Mouse (Mus musculus) retina, adult 2 months (tissue): Measurements from ENCODE around the gene Znrd1.
"Not testable (repeated sequence)": the region's sequence is repeated elsewhere in the genome, so short reads cannot be mapped to it uniquely, and the experiment has no call there.

ENCODE experiments used
- DNase-seq: peaks from one replicate; pipeline ENCODE4 v3.0.0-alpha.2; 2012; ENCODE audit warnings: low read depth, low spot score

The Znrd1 gene

DNA sequence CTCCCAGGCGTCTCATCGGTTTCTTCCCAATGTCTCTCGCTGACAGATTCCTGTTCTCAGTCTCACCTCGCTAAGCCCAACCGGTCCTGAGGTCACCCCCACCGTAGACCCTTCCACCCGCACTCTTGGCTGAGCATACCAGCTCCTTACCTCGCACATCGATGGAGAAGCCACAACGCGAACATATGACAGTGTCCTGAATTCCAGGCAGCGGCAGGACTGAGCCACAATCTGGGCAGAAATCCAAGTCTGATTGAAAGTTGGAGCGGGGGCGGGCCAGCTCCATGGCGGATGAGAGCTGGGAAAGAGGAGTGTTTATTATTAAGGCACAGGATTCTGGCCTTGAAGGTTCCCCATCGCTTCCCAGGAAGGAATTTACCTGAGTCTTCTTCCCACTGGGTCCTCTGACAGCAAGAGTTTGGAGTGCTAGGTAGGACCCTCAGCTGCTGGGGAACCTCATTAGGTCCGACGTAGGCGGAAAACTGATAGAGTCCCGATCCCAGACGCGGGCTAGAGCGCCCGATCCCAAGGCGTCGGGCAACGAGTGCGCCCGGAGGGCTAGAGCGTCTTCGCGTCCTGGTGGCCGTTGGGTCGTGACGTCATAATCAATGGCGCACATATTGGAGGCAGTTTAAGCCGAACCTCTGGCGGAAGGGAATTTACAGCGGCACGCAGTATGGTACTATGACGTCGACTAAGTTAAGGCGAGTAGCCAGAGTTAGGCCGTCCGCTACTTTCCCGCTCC lies at the start of gene Znrd1, which contains the start of gene Znrd1as:
TSS of gene Znrd1 (minus strand) at position 561 of the 745 bp plus-strand sequence.
TSS of gene Znrd1as (plus strand) at position 594 of the 745 bp plus-strand sequence.
- DNase-seq, result peak; percentile 97

GRCm38 (mm10) chr17:37003366-37003765 lies 45.0 kb upstream of the Znrd1 start:
- DNase-seq, result no peak

- no peak for DNase-seq
These were observed 44.3 kb upstream of the Znrd1 start for GRCm38 (mm10) chr17:37002364-37003330.

DNA sequence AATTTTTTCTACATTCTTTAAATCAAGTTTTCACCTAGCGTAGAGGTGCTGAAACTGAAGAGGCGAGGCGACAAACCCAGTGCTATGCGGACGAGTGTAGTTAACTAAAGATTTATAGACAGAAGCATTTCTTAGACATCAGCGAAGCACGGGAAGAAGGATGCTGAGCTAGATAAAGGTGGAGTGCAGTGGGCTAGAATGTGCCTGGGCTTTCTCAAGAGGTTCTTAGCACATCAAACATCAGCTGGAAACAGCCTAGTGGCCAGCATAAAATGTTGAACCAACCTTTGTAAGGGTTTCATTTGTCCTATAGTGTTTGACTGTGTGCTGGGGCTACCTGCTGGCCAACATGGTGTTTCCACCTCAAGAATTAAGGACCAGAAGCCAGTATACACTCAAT lies 42.5 kb upstream of the Znrd1 start, which contains the start of gene Zfp57:
TSS of gene Zfp57 (plus strand) at position 301 of the 400 bp plus-strand sequence.
- DNase-seq, result no peak

DNA sequence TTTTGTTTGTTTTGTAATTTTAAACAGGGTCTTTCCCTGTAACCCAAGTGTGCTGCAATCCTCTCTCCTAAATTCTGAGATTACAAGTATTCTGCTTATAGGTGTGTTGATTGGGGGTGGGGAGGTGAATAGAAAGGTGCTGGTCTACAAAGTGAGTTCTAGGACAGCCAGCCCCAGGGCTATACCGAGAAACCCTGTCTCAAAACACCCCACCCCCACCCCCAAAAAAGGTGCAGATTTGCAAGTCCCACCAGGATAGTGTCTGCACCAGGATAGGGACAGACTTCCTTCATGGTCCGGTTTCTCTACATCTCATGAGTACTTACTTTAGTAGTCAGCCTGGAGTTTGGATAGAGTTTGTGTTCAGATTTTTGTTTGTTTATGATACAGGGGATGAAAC lies 40.1 kb upstream of the Znrd1 start:
- no peak for DNase-seq

- peak; percentile 26 for DNase-seq
These were observed 38.8 kb upstream of the Znrd1 start for GRCm38 (mm10) chr17:36997033-36997735.

DNA sequence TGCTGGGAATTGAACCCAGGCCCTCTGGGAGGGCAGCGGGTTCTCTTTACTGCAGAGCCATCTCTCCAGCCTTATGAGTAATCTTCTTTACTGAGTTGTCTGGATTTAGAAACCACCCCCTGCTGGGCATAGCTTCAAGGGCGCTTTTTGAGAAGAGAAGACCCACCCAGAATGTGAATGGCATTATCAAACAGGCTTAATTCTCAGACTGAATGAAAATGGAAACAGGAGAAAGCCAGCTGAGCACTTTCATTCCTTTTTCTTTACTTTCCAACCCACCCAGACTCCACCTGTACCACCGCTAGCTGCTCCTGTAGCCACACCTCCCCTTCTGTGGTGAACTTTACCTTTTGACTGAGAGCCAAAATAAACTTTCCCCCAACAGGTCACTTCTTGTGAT lies 37.1 kb upstream of the Znrd1 start:
- DNase-seq, result no peak

- no peak for DNase-seq
These were observed 36.2 kb upstream of the Znrd1 start for GRCm38 (mm10) chr17:36994528-36994927.

DNA sequence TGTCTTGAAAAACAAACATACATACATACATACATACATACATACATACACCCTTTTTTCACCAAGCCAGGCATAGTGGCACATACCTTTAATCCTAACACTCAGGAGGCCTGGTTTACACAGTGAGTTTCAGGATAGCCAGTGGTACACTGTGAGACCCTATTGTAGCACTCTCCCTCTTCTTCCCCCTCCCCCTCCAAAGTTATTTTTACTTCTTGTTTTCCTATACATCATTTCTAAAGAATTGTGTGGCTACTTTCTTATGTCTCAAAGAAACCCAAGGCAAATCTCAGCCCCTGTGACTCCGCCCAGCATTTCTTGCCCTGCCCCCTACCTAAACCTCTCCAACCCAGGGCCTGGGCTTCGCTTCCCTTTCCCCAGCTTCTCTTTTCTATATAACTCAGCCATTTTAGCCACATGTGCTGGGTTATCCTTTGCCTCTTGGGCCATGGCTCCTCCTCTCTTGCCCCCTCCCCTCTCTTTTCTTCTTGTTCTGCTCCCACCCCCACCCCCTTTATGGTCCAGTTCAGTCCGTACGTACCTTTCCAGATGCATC lies 35.5 kb upstream of the Znrd1 start:
- DNase-seq, result no peak

DNA sequence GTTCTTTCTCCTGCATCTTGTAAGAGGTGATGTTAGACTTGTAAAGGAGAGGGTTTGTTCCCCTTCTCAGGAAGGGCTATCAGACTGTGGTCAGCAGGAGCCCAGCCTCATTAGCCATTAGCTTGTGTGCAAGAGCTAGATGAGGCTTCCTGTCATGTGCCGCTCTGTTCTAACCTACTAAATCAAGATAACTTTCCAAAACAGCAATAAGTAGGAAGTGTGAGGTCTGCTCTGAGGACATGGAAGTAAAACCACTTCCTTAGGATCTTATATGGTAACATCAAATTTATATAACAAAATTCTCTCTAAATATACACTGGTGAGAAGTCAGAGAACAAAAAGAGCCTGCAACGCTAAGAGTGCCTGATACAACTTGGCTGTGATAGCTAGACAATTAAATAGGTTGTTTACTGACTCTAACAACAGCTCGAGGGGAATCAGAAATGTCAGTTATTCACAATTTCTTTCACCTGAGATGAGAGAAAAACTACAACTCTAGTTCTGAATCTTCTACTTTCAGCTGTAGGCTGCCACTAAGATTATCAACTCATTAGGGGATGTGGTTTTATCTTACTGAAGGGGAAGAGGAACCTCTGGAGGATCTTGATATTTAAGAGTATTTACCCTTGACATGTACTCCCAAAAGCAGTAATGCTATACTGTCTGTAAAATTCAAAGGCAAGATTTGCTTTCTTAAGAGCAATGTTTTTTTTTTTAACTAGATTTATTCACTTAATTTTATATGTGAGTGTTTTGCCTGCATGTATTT lies 34.2 kb upstream of the Znrd1 start:
- no peak for DNase-seq

DNA sequence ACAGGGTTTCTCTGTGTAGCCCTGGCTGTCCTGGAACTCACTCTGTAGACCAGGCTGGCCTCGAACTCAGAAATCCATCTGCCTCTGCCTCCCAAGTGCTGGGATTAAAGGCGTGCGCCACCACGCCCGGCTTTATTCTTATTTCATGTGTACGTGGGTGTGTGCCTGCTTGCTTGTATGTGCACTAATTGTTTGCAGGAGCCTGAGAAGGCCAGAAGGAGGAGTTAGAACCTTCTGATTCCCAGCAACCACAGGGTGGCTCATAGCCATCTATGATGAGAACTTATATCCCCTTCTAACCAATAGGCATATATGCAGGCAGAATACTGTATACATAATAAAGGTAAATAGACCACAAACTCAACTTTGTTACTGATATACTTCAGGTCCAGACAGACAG lies 32.3 kb upstream of the Znrd1 start:
- not testable (repeated sequence) for DNase-seq

- no peak for DNase-seq
These were observed 31.1 kb upstream of the Znrd1 start, which contains the start of gene H2-M5 for GRCm38 (mm10) chr17:36989437-36989836. TSS of gene H2-M5 (minus strand) at chr17:36989537.

- no peak for DNase-seq
These were observed 30.1 kb upstream of the Znrd1 start for GRCm38 (mm10) chr17:36988475-36988874.

DNA sequence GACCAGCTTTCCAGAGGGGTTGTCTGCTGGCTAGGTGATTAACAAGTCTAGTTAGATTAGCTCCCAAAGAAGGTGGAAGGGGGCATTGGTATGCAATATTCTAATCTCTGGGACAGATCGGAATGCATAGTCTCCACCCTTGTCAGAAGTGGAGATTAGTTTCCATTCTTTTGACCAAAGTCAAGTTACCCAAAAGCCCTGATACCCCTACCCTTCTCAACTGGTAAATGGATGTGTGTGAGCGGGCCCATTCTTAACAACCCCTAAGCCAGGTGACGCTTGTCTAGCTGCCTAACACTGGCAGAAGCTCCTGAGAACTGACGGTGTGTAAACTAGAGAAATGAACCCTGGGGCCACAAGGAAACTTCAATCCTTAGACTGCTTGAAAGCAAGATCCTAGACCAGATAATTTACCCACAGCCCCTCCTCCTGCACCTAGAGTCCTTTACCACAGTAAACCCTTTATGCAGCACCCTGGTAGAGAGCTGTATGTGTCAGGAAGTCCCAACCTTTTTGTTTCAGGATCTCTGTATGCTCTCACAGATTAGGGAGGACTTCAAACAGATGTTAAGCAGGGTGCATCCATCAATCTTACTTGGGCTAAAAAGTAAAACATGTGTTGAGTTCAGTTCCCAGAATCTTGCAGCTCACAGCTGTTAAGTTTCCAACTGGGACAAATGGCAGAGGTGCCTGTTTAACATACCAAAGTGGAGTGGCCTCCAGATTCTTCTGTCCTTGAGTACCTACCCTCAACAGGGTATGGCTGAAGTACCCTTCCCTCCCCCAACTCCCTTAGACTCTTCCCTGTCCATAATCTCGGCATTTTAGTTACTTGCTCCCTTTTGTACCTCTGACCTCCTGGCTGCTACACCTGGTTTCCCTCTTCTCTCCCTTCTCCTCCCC lies 24.1 kb upstream of the Znrd1 start:
- DNase-seq, result no peak

- DNase-seq, result no peak
These were observed 23.5 kb upstream of the Znrd1 start for GRCm38 (mm10) chr17:36981845-36982244.

DNA sequence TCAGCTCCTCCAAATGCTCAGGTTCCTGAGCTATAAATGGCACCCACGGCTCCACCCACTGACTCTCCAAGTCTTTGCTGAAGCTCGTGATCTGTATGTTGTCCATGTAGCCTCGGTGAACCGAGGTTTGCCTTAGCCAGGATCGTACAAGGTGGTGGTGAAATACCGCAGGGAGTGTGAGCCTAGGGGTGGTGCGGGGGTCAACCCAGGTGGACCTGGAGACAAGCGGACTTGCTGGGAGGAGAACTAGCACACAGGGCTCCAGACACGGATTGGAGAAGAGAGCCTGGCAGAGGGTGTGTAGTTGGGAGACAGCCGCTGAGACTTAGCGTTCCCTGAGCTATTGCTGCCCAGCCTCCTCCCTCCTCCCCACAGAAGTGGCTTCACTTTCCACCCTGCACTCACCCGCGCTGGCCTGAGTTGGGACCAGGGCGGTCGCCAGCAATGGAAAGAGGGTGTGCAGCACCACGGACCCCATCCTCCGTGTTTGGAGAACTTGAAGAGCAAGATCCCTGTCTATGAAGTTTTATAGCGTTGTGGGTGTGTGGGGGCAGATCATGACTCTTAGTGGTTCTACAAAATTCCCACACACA lies 23.0 kb upstream of the Znrd1 start, which contains the start of gene 2410137M14Rik:
TSS of gene 2410137M14Rik (minus strand) at position 17 of the 593 bp plus-strand sequence.
- DNase-seq, result no peak

DNA sequence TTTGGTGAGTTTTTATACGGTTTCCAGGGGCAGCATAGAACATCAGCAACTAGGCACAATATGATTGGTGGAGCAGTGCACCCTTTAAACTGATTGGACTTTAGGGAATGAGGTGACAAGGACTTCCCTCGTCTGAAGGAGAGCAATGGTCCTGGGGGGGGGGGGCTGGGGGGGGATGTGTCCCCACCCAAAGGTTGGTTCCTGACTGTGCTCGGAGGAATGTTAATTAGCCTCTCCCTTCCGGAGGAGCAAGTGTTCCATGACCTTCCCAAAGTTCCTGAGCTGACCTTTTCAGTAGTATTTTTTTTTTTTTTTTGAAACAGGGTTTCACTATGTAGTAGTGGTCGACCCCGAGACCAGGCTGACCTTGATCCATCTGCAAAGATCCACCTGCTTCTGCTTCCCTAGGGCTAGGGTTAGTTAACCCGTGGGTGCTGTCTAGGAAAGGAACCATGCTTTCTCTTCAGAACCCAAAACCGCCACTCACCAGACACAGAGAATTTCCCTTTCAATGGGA lies 15.0 kb upstream of the Znrd1 start:
- no peak for DNase-seq

DNA sequence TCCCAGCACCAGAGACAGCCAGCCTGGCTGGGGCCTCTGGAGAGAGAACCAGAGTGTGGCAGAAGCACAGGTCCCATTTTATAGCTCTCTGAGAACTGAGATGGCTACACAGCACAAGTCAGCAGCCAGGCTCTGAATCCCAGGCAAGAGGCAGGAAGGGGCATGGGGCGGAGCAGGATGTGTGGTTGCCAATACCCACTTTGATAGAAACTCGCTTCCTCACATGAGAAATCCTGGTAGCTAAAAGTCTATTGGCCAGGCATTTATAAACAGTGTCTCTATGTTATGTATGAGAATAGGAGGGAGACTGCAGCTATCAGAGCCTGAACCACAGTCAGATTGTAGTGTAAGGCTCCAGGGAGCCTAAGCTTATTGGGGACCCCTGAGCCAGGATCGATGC lies 14.4 kb upstream of the Znrd1 start:
- no peak for DNase-seq
